Mouse (Mus musculus) E14TG2a.4 (cell line): Measurements from ENCODE around the gene Homer3.

ENCODE experiments used
- CTCF ChIP-seq: conservative IDR thresholded peaks from 2 replicates; pipeline ENCODE4 v1.5.1; 2014; ENCODE audit warnings: low read length
- NANOG ChIP-seq: IDR thresholded peaks from 2 replicates; pipeline ENCODE4 v1.6.1; 2014; ENCODE audit warnings: borderline replicate concordance, low read length, mixed read lengths

DNA sequence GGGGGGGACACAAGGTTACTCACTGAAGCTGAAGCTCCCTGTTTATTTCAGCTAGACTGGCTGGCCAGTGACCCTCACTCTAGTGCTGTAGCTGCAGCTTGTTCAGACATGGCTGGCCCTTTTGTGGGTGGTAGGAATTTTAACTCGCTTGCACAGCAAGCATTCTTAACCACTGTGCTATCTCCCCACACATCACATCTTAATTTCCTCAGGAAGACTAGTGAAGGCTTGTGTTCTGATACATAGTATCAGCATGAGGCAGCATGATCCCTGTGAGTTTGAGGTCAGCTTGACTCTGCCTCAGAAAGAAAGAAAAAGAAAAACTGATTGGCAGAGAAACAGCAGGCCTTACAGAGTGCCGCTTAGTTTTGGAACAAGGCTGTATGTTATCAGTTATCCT, 44.8 kb upstream of the Homer3 start:
- TF ChIP-seq CTCF: no peak
- TF ChIP-seq NANOG: no peak
